In the genomic region with DNA sequence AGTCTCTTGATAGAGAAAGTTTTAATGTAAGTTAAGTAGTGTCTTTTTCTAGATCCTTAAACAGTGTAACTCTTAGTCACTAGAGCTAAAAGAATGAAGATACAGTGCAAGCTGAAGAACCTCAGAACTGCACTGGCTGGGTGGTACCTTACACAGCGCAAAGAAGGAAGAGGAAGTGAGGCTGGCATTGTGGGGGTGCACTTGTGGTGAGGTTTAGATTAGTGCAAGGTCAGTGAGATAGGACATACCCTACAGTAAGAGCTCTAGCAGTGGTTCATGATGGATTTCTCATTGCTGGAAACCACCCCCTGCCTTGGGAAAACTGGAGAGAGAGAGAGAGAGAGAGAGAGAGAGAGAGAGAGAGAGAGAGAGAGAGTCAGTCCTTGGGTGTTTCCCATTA, we compare ENCODE assay signal across 22 mouse cellular contexts.
DNase-seq lines count a peak whose midpoint lies in the region; ATAC-seq lines count a peak whose summit lies in the region.
"Had no signal": no experiment of that assay in that cellular context is flagged by ENCODE, and none has a peak within 500 bp of the region (broad histone marks: within the 10 kb centered on the region; RNA-seq: fewer than 3 reads in every experiment).

No protein-coding gene starts in this region.

- DNase-seq in heart, postnatal 36 days: no peak
- DNase-seq in thymus, postnatal 25 days: peak; percentile 2
- DNase-seq in thymus, postnatal 0 days (ENCODE audit: low spot score): no peak
- DNase-seq in skeletal muscle tissue, adult 2 months (ENCODE audit: low read depth, low spot score): peak; percentile 7
- DNase-seq in kidney, adult 18-20 months: no peak
- DNase-seq: cerebellum, postnatal 25 days; right cerebral cortex, postnatal 25 days; thymus, adult 2 months had no signal

- WGBS in heart, embryonic 15.5 days: 45% methylated on average over 1 of the region's 1 CpGs
- 86% methylated on average over 1 of the region's 1 CpGs for WGBS in forebrain, embryonic 15.5 days

- H3K36me3 ChIP-seq in heart, embryonic 15.5 days: no peaks in the 10 kb centered on the region
- no peaks in the 10 kb centered on the region for H3K36me3 ChIP-seq in forebrain, embryonic 15.5 days
- H3K36me3 ChIP-seq: embryonic facial prominence, embryonic 10.5 days; G1E; intestine, embryonic 15.5 days; limb, embryonic 10.5 days; midbrain, embryonic 12.5 days had no signal

- H3K9ac ChIP-seq in heart, embryonic 15.5 days: no peak overlapping the region
- no peak overlapping the region for H3K9ac ChIP-seq in forebrain, embryonic 15.5 days (replicated peaks)
- H3K9ac ChIP-seq: forebrain, embryonic 13.5 days; hindbrain, embryonic 14.5 days; intestine, embryonic 15.5 days; midbrain, embryonic 12.5 days had no signal

- H3K4me1 ChIP-seq in heart, embryonic 15.5 days (replicated peaks): no peaks in the 10 kb centered on the region; the same call in 1 of the 2 replicates
- no peaks in the 10 kb centered on the region for H3K4me1 ChIP-seq in forebrain, embryonic 15.5 days
- H3K4me1 ChIP-seq: embryonic facial prominence, embryonic 10.5 days; forebrain, embryonic 13.5 days; intestine, embryonic 15.5 days; limb, embryonic 10.5 days; midbrain, embryonic 12.5 days had no signal

- intact Hi-C loops in heart, postnatal 36 days (cut with DNase I): loop anchor here (10.0 kb wide), 1 partner anchor 374 kb away; the partner anchor contains the start of gene Zmynd19

- peak; percentile 62; the same call in 1 of the 2 replicates for ATAC-seq in heart, embryonic 15.5 days (replicated peaks; ENCODE audit: insufficient number of reproducible peaks, insufficient read depth, low FRiP score, low read depth)
- peak; percentile 90 for ATAC-seq in granulocyte monocyte progenitor cell, adult 5-6 weeks (replicated peaks; ENCODE audit: poor library complexity, severe bottlenecking)
- ATAC-seq in forebrain, embryonic 15.5 days (replicated peaks): no peak
- ATAC-seq: CD4-positive, CD25-positive, alpha-beta regulatory T cell, adult 4 months; forebrain, embryonic 13.5 days; intestine, embryonic 15.5 days had no signal

- H3K27ac ChIP-seq in heart, embryonic 15.5 days: peak overlapping the region; percentile 45; the same call in 1 of the 2 replicates
- H3K27ac ChIP-seq in forebrain, embryonic 15.5 days (replicated peaks): no peak overlapping the region
- H3K27ac ChIP-seq: embryonic facial prominence, embryonic 10.5 days; forebrain, embryonic 13.5 days; hindbrain, embryonic 14.5 days; intestine, embryonic 15.5 days; layer of hippocampus, adult 2 months; left cerebral cortex, adult 2 months; limb, embryonic 10.5 days; midbrain, embryonic 12.5 days had no signal

- no peaks in the 10 kb centered on the region for H3K9me3 ChIP-seq in heart, embryonic 15.5 days (replicated peaks)
- no peaks in the 10 kb centered on the region for H3K9me3 ChIP-seq in forebrain, embryonic 15.5 days
- H3K9me3 ChIP-seq: embryonic facial prominence, embryonic 10.5 days; forebrain, embryonic 13.5 days; G1E; intestine, embryonic 15.5 days; limb, embryonic 10.5 days; midbrain, embryonic 12.5 days had no signal

- H3K4me2 ChIP-seq in heart, embryonic 15.5 days: 0 out of 2 replicates have a peak overlapping the region, but pooled peaks have one; percentile 15
- H3K4me2 ChIP-seq in forebrain, embryonic 15.5 days (replicated peaks): no peak overlapping the region
- H3K4me2 ChIP-seq: forebrain, embryonic 13.5 days; hindbrain, embryonic 14.5 days; intestine, embryonic 15.5 days; liver, embryonic 11.5 days; midbrain, embryonic 12.5 days had no signal

- no peak overlapping the region for H3K4me3 ChIP-seq in heart, embryonic 15.5 days
- no peak overlapping the region for H3K4me3 ChIP-seq in forebrain, embryonic 15.5 days
- H3K4me3 ChIP-seq: embryonic facial prominence, embryonic 10.5 days; forebrain, embryonic 13.5 days; intestine, embryonic 15.5 days; layer of hippocampus, adult 2 months; left cerebral cortex, adult 2 months; limb, embryonic 10.5 days; midbrain, embryonic 12.5 days had no signal

- peaks cover 2% of the 10 kb centered on the region for H3K27me3 ChIP-seq in heart, embryonic 15.5 days
- no peaks in the 10 kb centered on the region for H3K27me3 ChIP-seq in forebrain, embryonic 15.5 days
- H3K27me3 ChIP-seq: intestine, embryonic 15.5 days; midbrain, embryonic 12.5 days had no signal

Comparison
In these comparisons a context has a peak if more than half of its experiments do, and no peak if none do; other contexts are left out.
1. DNase-seq: peak in thymus, postnatal 25 days (single experiment) and skeletal muscle tissue, adult 2 months (single experiment); none in heart, postnatal 36 days (0 of 2), thymus, postnatal 0 days (single experiment) and kidney, adult 18-20 months (single experiment).